1 mouse cellular context compared by ENCODE assay signal in the genomic region with DNA sequence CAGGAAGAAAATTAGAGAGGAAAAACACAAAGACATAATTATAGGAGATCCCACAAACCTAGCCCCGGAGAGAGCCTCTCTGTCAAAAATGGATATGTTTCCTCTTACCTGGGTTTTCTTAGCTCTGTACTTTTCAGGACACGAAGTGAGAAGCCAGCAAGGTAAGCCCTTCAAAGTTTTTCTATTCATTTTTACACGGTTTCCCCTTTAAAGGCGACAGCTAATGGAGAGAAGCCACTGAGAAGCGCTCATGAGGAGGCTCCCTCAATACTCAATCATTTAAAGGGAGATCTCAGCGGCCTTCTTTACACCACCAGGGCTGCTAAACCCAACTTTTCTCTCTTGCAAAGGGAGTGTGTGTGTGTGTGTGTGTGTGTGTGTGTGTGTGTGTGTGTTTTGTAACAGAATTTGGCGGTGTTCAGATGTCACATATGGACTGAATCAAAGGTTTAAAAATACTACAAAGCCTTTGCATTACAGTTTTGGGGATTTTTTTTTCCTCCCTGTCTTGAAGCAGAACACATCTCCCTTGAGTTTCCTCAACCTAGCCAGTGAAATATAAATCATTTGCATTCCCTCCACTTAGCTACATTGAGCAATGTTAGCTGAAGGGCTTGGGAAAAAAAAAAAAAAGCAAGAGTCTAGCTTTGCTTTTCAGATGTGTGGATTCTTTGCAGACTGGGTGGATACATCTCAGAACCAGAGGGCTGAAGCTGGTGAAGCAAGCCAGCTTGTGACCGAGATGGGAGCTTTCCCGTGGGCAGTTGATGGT.
TF ChIP-seq lines count a peak whose summit lies in the region.

No protein-coding gene starts in this region.

TF ChIP-seq in CH12.LX, 34 proteins besides CTCF, POLR2A, EP300 and RAD21 (continued from another document):
- no peak for TF ChIP-seq JUN (IDR thresholded peaks at IDR 0.05; ENCODE audit: insufficient read depth, low read depth, low read length)
- TF ChIP-seq ELF1 (IDR thresholded peaks at IDR 0.05; ENCODE audit: low read depth, low read length) = no peak
- TF ChIP-seq JUND (conservative IDR thresholded peaks at IDR 0.05; ENCODE audit: low read depth, low read length) = no peak
- no peak for TF ChIP-seq BHLHE40 (IDR thresholded peaks at IDR 0.05; ENCODE audit: low read depth, low read length)
- no peak for TF ChIP-seq ZMIZ1 (IDR thresholded peaks at IDR 0.05; ENCODE audit: low read depth, low read length)
- no peak for TF ChIP-seq MEF2A (IDR thresholded peaks at IDR 0.05; ENCODE audit: borderline replicate concordance, low read depth, low read length)
- TF ChIP-seq MYC (IDR thresholded peaks at IDR 0.05; ENCODE audit: low read depth, low read length) = no peak
- no peak for TF ChIP-seq GABPA (IDR thresholded peaks at IDR 0.05; ENCODE audit: insufficient replicate concordance, low read depth, low read length)
- no peak for TF ChIP-seq USF2 (conservative IDR thresholded peaks at IDR 0.05; ENCODE audit: low read depth, low read length)
- TF ChIP-seq TCF12 (IDR thresholded peaks at IDR 0.05; ENCODE audit: low read depth, low read length) = no peak
- TF ChIP-seq TBP (conservative IDR thresholded peaks at IDR 0.05; ENCODE audit: low read depth, low read length) = no peak
- TF ChIP-seq IRF4 (IDR thresholded peaks at IDR 0.05; ENCODE audit: low read depth, low read length) = 0 out of 2 replicates have a peak, but pooled peaks have one; percentile 18
